Mouse (Mus musculus): Measurements from ENCODE around the gene Fhl5.
"Not testable (repeated sequence)": the region's sequence is repeated elsewhere in the genome, so short reads cannot be mapped to it uniquely, and the experiment has no call there.

Gene Fhl5

GRCm38 (mm10) chr4:25242776-25243175 lies at the start of gene Fhl5:
Fhl5 (minus strand) TSS chr4:25242876.
- no peak for DNase-seq (ENCODE audit: low spot score in 2 of 2)

GRCm38 (mm10) chr4:25285002-25285401 lies 42.3 kb upstream of the Fhl5 start:
- not testable (repeated sequence) for DNase-seq (ENCODE audit: low spot score in 2 of 2)

- peak; percentile 92 to 94 for DNase-seq (ENCODE audit: low spot score in 2 of 2)
Measured at GRCm38 (mm10) chr4:25281671-25282038, 39.0 kb upstream of the Fhl5 start, which contains the start of gene Ufl1. Ufl1 (minus strand) TSS chr4:25281821.

- DNase-seq (ENCODE audit: low spot score in 2 of 2): no peak
Measured at GRCm38 (mm10) chr4:25280938-25281670, 38.4 kb upstream of the Fhl5 start.

GRCm38 (mm10) chr4:25272861-25273627 lies 30.4 kb upstream of the Fhl5 start:
- DNase-seq (ENCODE audit: low spot score in 2 of 2): no peak

GRCm38 (mm10) chr4:25271926-25272325 lies 29.2 kb upstream of the Fhl5 start:
- no peak for DNase-seq (ENCODE audit: low spot score in 2 of 2)

- DNase-seq (ENCODE audit: low spot score in 2 of 2): no peak
Measured at GRCm38 (mm10) chr4:25267144-25267543, 24.5 kb upstream of the Fhl5 start.

GRCm38 (mm10) chr4:25257822-25258398 lies 15.2 kb upstream of the Fhl5 start:
- no peak for DNase-seq (ENCODE audit: low spot score in 2 of 2)

GRCm38 (mm10) chr4:25235663-25236062 lies 7.0 kb downstream of the Fhl5 start:
- DNase-seq (ENCODE audit: low spot score in 2 of 2): not testable (repeated sequence)

GRCm38 (mm10) chr4:25233767-25234166 lies 8.9 kb downstream of the Fhl5 start:
- not testable (repeated sequence) for DNase-seq (ENCODE audit: low spot score in 2 of 2)

GRCm38 (mm10) chr4:25232546-25232945 lies 10.1 kb downstream of the Fhl5 start:
- DNase-seq (ENCODE audit: low spot score in 2 of 2): no peak

GRCm38 (mm10) chr4:25227527-25227926 lies 15.1 kb downstream of the Fhl5 start:
- no peak for DNase-seq (ENCODE audit: low spot score in 2 of 2)

GRCm38 (mm10) chr4:25221927-25222326 lies 20.7 kb downstream of the Fhl5 start:
- DNase-seq (ENCODE audit: low spot score in 2 of 2): no peak

- no peak for DNase-seq (ENCODE audit: low spot score in 2 of 2)
Measured at GRCm38 (mm10) chr4:25213451-25213850, 29.2 kb downstream of the Fhl5 start.

GRCm38 (mm10) chr4:25206166-25206565 lies 36.5 kb downstream of the Fhl5 start:
- no peak for DNase-seq (ENCODE audit: low spot score in 2 of 2)

GRCm38 (mm10) chr4:25197310-25197709 lies 45.4 kb downstream of the Fhl5 start:
- no peak for DNase-seq (ENCODE audit: low spot score in 2 of 2)

- DNase-seq (ENCODE audit: low spot score in 2 of 2): no peak
Measured at GRCm38 (mm10) chr4:25179617-25180208, 63.0 kb downstream of the Fhl5 start.

Measured in thymus, postnatal 10 days (tissue).